ENCODE assay signal across 8 mouse cellular contexts in genomic region chr16:50841677-50842580, GRCm38 (mm10).
A peak's percentile ranks its signal among the peaks of the same experiment; 100 is the strongest.
DNase-seq lines count a peak whose midpoint lies in the region; ATAC-seq and TF ChIP-seq lines count a peak whose summit lies in the region.

No protein-coding gene starts in this region.

- H3K27ac ChIP-seq in spleen, adult 2 months (ENCODE audit: insufficient read depth, low read length) = no peak overlapping the region
- H3K27ac ChIP-seq in intestine, embryonic 15.5 days = no peak overlapping the region
- H3K27ac ChIP-seq in midbrain, embryonic 11.5 days (ENCODE audit: low read depth, low read length) = no peak overlapping the region

- 55% methylated on average over 15 of the region's 15 CpGs for WGBS in spleen, adult 2 months
- 52% methylated on average over 15 of the region's 15 CpGs for WGBS in intestine, embryonic 15.5 days
- 54% methylated on average over 15 of the region's 15 CpGs for WGBS in midbrain, embryonic 11.5 days

- intact Hi-C loops in left cerebral cortex, postnatal 10 days (cut with DNase I) = loop anchor here (10.0 kb wide), 2 partner anchors 203 to 473 kb away; no protein-coding TSS in a partner anchor

- ATAC-seq in intestine, embryonic 15.5 days = peak; percentile 82
- peak; percentile 92 for ATAC-seq in midbrain, embryonic 11.5 days (ENCODE audit: low FRiP score)

- H3K4me2 ChIP-seq in intestine, embryonic 15.5 days (replicated peaks) = no peak overlapping the region
- H3K4me2 ChIP-seq in midbrain, embryonic 11.5 days = no peak overlapping the region

- no peaks in the 10 kb centered on the region for H3K27me3 ChIP-seq in spleen, adult 2 months (ENCODE audit: control insufficient read depth, insufficient read depth, low read length)
- H3K27me3 ChIP-seq in intestine, embryonic 15.5 days (replicated peaks) = no peaks in the 10 kb centered on the region
- H3K27me3 ChIP-seq in midbrain, embryonic 11.5 days (ENCODE audit: control insufficient read depth, insufficient read depth, low read length) = no peaks in the 10 kb centered on the region
- no peaks in the 10 kb centered on the region for H3K27me3 ChIP-seq in splenic B cell, adult 2 months (ENCODE audit: control insufficient read depth, insufficient read depth, low read length, poor library complexity, severe bottlenecking)

- DNase-seq in spleen, adult 2 months (ENCODE audit: low read depth in 1 of 2, low spot score in 2 of 2) = no peak
- no peak for DNase-seq in spleen, postnatal 4 days (ENCODE audit: low spot score in 2 of 2)
- DNase-seq in cerebellum, postnatal 25 days = peak; percentile 63 to 78
- peak; percentile 77 to 87 for DNase-seq in frontal cortex, postnatal 36 days (ENCODE audit: low spot score in 2 of 2)
- DNase-seq in left cerebral cortex, postnatal 10 days (ENCODE audit: extremely low spot score in 1 of 2, low spot score in 2 of 2) = peak; percentile 59 to 80
- peak; percentile 97 for DNase-seq in midbrain, embryonic 11.5 days (ENCODE audit: low spot score, missing footprints)
- DNase-seq in splenic B cell, adult 2 months (ENCODE audit: low read depth, low spot score) = peak; percentile 33

- H3K9ac ChIP-seq in intestine, embryonic 15.5 days = no peak overlapping the region
- no peak overlapping the region for H3K9ac ChIP-seq in midbrain, embryonic 11.5 days (ENCODE audit: low read length)

- H3K36me3 ChIP-seq in spleen, adult 2 months (ENCODE audit: control insufficient read depth, insufficient read depth, low read length) = no peaks in the 10 kb centered on the region
- no peaks in the 10 kb centered on the region for H3K36me3 ChIP-seq in intestine, embryonic 15.5 days
- no peaks in the 10 kb centered on the region for H3K36me3 ChIP-seq in midbrain, embryonic 11.5 days (ENCODE audit: control insufficient read depth, insufficient read depth, low read length)
- H3K36me3 ChIP-seq in splenic B cell, adult 2 months (ENCODE audit: control insufficient read depth, insufficient read depth, low read length, poor library complexity, severe bottlenecking) = no peaks in the 10 kb centered on the region

- peak; percentile 43; the same call in 1 of the 2 replicates for TF ChIP-seq CTCF in spleen, adult 2 months (IDR thresholded peaks at IDR 0.05; ENCODE audit: extremely low read depth, insufficient read depth, insufficient read length, insufficient replicate concordance)

- H3K4me1 ChIP-seq in spleen, adult 2 months (ENCODE audit: control insufficient read depth, insufficient read depth, insufficient read length) = no peaks in the 10 kb centered on the region
- H3K4me1 ChIP-seq in intestine, embryonic 15.5 days (replicated peaks) = no peaks in the 10 kb centered on the region
- H3K4me1 ChIP-seq in midbrain, embryonic 11.5 days (ENCODE audit: control insufficient read depth, insufficient read depth, low read length) = no peaks in the 10 kb centered on the region

- no peak for TF ChIP-seq POLR2A in spleen, adult 2 months (IDR thresholded peaks at IDR 0.05; ENCODE audit: low read depth, low read length)

- no peak overlapping the region for H3K4me3 ChIP-seq in spleen, adult 2 months (ENCODE audit: extremely low read depth, insufficient read depth, insufficient read length)
- H3K4me3 ChIP-seq in intestine, embryonic 15.5 days (replicated peaks) = no peak overlapping the region
- H3K4me3 ChIP-seq in midbrain, embryonic 11.5 days (ENCODE audit: low read depth, low read length) = no peak overlapping the region

- no peaks in the 10 kb centered on the region for H3K9me3 ChIP-seq in intestine, embryonic 15.5 days
- H3K9me3 ChIP-seq in midbrain, embryonic 11.5 days (ENCODE audit: control insufficient read depth, low read length) = no peaks in the 10 kb centered on the region

Comparison
In these comparisons a context has a peak if more than half of its experiments do, and no peak if none do; other contexts are left out.
1. DNase-seq: peak in cerebellum, postnatal 25 days (2 of 2), frontal cortex, postnatal 36 days (2 of 2), left cerebral cortex, postnatal 10 days (2 of 2), midbrain, embryonic 11.5 days (single experiment) and splenic B cell, adult 2 months (single experiment); none in spleen, adult 2 months (0 of 2) and spleen, postnatal 4 days (0 of 2).